Mouse (Mus musculus): ENCODE measurements around the gene Fam50a.

Gene Fam50a

DNA sequence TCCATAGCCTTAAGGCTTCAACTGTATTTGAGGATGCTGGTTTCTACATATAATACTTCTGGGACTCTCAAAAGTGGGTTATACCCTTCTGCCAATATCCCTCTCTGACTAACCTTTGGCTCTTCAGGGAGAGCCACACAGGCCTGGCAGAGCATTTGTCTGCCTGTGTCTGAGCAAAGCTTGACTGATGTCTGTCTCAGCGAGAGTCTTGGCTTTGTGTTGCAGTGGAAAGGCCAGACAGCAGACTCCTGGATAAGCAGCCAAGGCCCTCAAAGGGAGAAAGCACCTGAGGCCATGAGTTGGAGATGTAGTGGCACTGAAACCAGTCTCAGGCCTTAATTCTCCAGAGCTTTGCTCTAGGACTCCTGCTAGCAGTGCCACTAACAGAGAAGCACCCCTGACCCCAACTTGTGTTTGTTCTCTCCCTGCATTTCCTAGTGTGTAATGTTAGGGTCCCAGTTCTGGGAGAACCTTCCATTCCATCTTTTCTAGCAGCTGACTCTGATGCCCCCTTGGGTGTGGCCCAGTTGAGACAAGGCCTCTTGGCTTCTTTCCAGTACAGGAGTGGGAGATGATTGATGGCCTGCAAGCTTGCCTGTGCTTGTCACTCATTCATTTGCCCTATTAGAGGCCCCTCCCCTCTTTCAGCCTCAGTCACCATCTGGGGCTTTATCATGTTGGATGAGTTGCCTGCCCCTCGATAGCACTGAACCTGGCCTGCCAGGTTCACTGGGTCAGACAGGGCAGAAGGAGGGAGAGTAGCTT lies 17.5 kb downstream of the Fam50a start:
- in situ Hi-C loops (cut with MboI, MseI) = no loop called here

DNA sequence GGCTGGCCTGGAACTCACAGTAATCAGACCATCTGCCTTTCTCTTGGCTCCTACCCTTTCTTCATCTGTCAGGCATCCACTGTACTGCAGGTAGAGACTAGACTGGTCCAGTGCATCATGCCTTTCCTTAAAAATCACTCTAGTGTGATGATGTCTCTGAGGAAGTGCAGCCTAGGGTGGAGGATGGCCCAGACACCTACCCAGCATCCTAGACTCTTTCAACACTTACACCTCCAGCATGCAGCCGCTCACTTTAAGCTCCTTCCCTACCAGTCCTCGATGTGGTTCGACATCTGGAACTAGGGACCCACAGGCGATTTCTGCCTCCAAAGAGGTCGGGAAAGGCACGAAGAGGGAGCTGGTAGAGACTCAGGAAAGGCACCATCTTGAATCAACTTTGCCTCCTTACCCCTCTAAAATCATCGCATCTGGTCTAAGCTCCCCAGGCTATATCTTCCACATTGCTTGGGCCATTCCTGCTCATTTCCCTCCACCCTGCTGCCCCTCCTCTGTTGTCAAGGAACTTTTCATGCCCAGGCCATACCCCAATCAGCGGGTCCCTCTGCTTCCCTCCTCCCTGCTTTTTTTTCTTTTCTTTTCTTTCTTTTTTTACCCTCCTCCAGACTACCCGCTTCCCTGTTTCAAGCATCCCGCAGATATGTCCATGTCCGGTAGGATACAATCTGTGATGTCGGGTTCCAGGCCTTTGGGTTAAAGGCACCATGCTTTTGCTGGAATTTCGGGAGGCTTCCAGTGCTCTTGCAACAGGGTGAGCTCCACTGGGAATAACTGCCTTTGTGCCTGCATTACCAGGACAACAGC lies 40.0 kb downstream of the Fam50a start:
- in situ Hi-C loops (cut with MboI, MseI) = loop anchor here (10.0 kb wide), 1 partner anchor 62 kb away; no protein-coding TSS in a partner anchor

DNA sequence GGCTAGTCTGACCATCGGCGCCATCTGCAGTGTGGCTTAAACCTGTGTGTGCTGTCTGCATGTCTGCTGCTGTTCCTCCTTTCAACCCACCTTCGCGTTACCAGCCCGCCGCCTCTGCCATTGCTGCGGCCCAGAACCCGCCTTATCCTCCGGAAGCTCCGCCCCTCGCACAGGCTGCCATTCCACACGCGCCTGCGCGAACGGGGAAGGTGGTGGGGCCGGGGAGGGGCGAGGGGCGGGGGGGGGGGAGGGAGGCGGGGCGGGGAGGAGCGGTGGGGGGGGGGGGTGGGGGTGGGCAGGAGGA lies 40.6 kb downstream of the Fam50a start, which contains the start of gene Lage3:
TSS of gene Lage3 (minus strand) at position 152 of the 304 bp plus-strand sequence.
- in situ Hi-C loops (cut with MboI, MseI) = loop anchor here (10.0 kb wide), 1 partner anchor 61 kb away; no protein-coding TSS in a partner anchor

DNA sequence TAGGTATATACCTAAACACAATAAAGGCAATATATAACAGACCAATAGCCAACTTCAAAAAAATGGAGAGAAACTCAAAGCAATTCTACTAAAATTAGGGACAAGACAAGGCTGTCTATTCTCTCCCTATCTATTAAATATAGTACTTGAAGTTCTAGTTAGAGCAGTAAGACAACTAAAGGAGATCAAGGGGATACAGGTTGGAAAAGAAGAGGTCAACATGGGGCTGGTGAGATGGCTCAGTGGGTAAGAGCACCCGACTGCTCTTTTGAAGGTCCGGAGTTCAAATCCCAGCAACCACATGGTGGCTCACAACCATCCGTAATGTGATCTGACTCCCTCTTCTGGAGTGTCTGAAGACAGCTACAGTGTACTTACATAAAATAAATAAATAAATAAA lies 44.2 kb downstream of the Fam50a start:
- in situ Hi-C loops (cut with MboI, MseI) = loop anchor here (5.0 to 10.0 kb wide), 2 partner anchors 35 to 58 kb away; partner anchors contain the start of genes Fam3a and Ikbkg

DNA sequence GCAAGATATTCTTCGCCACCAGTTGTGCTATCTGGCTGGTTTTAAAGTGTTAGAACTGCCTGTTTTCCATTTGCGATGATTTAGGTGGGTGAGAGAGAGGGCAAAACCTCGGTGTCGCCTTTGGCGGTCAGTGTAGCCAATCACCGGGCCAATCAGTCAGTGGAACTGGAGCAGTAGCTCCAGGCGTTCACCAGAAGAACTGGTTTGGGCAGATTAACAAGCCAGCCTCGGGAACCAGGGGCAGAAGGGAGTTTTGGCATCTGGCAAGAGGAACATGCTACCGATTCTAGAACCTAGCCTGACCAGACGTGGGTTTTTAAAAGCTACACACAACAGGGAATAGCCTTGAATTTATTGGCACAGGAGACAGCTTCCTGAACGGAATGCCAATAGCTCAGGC lies 46.3 kb downstream of the Fam50a start:
- in situ Hi-C loops (cut with MboI, MseI) = loop anchor here (5.0 to 10.0 kb wide), 2 partner anchors 33 to 56 kb away; partner anchors contain the start of genes Fam3a and Ikbkg

DNA sequence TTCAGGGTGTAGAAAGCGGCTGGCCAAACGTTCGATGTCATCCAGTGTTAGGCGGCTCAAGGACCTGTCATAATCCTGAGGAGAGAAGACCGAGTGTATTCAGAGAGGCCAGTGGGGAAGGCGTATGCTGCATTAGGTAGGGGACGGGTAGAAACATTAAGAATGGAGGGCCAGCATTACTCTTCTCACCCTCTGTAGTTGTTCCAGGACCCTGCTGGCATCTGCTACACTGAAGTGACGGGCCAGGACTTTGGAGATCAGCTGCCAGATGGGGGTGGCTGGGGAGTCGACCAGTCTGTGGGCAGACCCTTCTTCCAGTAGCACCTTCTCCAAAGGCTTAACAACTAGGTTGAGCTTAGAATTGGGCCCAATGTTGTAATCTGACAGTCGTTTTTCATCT lies 54.7 kb downstream of the Fam50a start:
- in situ Hi-C loops (cut with MboI, MseI) = no loop called here

DNA sequence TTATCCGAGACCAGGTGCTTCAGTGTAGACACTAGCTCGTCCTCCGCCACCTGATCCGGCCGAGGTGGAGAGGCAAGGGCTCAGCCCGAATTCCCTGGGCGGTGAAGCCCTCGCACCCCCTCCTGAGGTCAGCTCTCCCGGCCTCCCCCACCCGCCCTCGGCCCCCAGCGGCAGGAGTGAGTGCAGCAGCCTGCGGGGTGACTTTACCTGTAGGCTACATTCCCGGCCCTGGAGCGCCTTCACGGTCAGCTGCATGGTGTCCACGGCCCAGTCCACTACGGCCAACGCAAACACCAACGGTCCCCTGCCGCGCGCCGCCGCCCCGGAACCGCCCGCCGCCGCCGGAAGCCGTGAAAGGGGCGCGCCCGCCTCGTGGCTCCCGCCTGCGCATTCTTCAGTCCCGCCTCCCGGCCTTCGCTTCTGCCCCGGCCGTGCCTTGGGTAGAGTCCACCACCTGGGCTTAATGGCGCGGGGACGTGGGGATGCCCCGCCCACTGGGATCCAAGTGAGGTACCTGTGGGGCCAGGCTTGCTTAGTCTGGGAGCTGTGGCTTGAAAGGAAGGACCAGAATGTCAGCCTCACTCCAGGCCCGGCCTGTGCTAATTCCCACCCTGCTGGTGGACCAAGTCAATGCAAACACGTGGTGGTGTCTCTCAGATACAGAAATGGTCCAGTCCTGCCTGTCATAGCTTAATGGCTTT lies 55.5 kb downstream of the Fam50a start:
- in situ Hi-C loops (cut with MboI, MseI) = no loop called here

All from regulatory T cell (primary cell).